Mouse (Mus musculus) lung, postnatal 36 days (tissue): ENCODE measurements around the gene Ado.

Experiments used
- DNase-seq: peaks from one replicate; pipeline ENCODE4 v3.0.0; 2022; ENCODE audit warnings: mixed read lengths

Gene Ado

DNA sequence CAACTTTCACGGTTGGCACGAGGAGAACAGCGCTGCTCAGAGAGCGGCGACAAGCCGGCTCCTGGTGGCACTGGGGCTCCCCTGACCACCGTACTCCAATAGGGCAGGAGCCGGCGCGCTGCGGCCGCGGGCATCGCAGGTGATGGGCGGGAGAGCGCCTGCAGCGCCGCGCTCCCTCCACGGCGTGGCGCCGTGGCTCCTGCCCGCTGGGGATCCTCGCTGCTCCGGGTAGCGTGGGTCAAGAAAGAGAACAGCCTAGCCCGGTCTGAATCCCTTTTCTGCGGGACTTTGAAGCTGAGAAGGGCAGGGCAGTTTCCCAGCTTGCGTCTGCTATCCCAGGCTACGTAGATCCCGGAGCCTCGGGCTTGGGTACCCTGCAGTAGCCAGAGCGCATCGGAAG lies 12.8 kb downstream of the Ado start:
- peak; percentile 83 for DNase-seq

DNA sequence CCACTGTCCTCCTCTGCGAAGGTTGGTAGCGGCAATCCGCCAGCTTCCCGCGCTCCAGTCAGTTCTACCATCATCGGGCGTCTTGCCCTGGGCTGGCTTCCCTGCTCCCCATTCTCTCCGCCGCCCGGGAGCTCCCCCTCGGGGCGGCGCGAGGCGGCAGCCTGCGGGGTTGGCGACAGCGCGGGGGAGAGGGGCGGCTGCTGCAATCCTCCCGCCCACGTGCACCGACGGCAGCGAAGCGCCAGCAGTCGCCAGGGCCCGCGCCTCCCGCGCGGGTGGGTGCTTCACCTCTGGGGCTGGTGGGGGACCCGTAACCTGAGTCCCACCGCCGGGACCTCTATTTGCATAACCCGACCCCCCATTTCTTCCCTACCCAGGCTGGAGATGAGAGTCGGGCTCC lies 13.5 kb downstream of the Ado start, which contains the start of gene Egr2:
Gene Egr2, plus strand, starts transcription at position 220 of the 400 bp plus-strand sequence.
- DNase-seq, result no peak

DNA sequence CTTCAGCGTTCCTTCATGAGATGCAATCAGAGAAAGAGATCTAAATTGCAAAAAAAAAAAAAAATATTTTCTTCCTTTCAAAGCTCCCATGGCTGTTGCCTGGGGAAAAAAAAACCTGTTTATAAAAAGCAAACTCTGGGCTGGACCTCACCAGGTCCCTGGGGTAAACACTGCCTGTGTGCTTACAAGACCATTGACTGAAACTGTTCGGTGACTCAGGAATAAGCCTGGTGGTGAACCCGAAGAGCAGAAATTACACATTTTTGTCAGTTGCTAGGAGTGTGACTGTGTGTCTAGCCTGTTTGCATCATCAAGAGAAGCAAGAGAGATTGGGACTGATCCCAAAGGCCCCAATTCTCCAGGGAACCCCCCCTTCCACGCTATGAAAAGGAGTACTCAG lies 19.0 kb downstream of the Ado start:
- DNase-seq, result no peak

DNA sequence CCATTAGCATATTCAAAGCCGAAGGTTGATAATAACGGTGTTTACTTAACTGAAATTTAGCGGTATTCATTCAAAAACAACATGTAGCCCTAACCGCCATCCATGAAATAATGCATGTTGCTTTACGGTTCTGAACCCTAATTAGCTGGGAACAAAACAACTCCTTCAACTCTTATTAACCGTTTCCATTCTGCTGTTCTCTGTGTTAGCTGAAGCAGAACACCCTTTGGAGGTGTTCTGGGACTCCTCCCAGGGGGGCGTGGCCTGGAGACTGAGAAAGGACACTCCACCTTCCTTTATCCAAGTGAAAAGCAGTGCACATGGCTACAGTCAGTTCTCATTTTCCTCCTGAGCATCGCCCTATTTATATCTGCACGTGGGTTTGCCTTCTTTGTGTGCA lies 22.3 kb downstream of the Ado start:
- DNase-seq, result no peak

DNA sequence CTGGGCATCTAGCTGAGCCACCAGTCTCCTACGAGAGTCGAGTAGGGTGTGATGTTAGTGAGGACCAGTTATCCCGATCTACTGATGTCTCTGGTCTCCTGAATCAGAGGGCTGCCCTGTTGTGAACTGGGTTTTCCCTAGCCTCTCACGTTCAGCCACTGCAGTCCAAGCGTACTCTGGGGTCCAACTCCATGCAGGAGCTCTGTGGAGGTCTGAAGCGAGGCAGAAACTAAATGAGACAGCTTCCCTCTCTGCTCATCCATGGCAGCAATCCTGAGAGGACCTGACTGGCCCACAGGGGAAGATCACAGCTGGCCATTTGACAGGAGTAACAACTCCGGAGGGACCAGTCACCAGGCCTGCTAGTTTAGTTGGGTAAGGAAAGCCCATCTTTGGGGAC lies 24.1 kb downstream of the Ado start:
- no peak for DNase-seq

DNA sequence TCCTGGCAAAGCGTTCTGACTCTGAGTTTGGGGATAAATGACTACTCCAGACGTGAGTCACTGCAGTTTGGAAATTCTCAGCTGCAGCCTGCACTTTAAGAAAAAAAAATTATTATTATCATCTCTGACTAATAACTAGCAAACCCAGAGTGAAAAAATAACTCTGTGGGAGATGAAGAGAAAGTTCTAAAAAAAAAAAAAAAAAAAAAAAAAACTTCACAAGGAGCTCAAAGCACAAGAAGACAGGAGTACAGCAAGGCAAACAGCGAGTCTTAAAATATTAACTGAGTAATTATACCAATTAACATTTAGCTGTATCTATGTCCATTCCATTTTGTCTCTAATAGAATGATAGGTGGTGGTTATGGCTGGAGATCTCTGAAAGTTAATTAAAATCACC lies 24.6 kb downstream of the Ado start:
- no peak for DNase-seq

DNA sequence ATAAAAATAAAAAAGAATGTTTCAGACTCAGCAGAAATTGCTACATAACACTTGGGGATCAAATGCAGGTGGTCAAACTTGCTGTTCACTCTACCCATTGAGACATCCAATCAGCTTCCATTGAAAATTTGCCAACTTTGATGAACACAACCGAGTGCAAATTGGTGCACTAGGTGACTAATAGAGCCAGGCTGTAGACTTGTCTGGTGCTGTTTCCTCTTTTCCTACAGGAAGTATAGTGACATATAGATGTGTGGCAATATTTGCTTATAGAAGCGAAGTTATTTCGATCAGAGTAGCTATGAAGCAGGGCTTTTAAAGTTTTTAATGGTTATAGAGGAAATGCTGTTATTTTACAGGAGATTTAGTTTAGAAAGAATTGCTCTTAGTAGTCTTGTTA lies 30.0 kb downstream of the Ado start:
- DNase-seq, result no peak

DNA sequence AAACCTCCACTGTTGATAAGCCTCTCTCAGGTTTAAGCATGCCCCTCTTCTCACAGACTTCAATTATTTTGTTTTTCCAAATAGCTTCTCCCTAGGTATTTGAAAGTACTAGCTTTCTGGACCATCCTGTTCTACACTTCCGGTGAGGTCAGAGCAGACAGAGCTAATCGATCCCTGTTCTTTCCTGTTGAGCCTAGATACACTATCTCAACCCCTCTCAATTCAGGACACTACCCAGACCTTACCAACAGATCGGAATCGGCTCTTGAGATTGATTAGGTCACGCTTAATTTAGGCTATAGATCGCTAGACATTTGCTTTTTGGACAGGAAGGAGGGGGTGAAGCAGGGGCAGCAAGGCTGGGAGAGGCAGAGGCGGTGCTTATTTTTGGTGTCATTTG lies 35.9 kb downstream of the Ado start:
- no peak for DNase-seq

DNA sequence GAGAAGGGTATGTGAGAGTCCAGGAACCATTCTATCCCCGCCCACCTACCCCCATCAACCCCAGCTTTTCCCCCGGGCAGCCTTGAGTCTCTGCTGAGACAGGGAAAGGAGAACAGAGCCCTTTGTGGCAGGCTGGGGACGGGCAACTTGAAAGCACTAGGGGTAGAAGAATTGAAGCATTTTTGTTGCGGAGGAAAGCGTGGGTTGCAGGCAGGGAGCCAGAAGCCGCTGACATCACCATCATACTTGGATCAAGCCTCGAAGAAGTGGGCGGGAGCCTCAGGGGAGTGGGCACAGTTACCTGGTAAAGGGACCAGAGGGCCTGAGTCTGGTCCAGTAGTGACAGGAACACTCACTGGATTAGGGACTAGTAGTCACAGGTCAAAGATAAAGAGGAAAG lies 36.5 kb downstream of the Ado start:
- DNase-seq, result no peak

DNA sequence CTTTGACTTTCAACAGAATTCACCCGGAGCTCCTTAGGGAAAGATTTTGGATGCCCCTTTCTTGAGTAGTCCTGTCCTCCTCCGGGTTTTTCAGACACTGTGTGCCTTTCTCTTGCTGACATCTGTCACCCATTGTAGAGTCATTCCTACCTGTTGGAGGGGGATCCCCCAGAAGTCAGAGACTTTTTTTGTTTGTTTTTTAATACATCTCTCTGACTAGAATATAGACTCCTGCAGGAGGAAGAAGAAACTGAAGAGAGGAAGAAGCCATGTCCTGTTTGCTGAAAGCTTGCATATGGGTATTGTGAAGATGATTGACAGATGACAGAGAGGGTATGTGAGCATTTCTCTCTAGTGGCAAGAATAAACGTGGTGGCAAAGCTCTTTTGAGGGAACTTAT lies 43.5 kb downstream of the Ado start:
- DNase-seq, result no peak

DNA sequence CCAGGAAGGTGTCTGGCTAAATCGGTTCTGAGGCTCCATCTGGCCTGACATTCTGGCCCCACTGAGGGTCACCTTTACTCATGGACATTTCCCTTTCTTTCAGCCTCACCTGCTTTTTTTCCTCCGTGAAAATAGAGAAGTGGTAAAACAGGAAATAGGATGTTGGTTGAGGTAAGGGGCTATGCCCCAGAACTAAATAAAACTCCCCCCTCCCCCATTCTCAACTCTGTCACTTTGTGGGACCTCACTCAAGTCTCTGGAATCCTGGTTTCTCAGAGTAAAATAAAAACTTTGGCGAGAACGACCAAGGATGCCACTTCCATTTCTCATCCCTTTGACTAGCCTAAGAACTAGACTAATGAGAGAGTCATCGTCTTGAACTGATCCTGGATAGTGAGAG lies 44.7 kb downstream of the Ado start:
- DNase-seq, result no peak

DNA sequence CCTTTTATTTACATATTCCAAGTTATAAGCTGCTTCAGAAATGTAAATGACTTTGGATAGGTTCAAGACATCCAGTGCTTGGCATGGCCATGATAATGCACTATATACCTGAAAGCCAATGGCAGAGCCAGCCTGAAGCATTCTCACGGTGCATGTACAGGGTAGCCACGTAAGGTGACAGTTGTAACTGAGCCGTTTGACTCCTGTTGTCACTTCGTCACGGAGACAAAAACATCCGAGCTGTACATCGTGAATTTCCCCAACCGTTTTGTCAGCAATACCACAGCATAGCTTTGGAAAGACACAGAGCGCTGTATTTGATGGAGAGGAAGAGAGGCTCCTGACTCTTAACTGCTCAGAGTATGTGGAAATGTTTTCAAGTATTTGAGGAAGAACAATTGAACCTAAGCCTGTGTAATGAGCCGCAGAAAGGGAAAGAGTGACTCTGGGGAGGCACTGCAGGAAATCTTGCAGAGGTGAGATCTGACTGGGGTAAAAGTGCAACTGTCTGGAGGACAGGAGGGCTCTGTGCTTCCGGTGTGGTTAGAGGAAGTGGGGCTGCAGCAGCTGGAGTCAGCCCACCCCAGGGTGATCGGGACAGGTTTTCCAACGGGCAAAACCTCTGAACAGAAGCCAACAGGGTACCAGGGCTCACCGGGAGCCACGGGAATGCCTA lies 45.3 kb downstream of the Ado start:
- DNase-seq, result peak; percentile 6

DNA sequence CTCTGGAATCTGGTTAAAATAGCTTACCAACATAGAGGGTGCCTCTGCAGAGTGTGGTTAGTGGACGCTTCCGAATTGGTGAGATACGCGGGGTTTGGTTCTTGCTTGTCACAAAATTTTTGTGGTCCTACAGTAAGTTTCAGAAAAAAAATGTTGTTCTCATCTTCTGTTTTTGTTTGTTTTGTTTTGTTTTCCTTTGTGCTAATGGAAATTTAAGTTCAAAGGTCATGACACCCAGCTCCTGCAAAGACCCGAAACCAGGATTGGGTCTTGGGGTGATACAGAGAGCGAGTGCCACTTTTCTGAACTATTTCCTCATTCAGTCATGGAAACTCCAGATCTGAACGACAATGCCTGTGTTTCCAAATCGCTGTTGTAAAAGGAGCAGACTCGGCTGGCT lies 50.8 kb downstream of the Ado start:
- DNase-seq, result no peak

DNA sequence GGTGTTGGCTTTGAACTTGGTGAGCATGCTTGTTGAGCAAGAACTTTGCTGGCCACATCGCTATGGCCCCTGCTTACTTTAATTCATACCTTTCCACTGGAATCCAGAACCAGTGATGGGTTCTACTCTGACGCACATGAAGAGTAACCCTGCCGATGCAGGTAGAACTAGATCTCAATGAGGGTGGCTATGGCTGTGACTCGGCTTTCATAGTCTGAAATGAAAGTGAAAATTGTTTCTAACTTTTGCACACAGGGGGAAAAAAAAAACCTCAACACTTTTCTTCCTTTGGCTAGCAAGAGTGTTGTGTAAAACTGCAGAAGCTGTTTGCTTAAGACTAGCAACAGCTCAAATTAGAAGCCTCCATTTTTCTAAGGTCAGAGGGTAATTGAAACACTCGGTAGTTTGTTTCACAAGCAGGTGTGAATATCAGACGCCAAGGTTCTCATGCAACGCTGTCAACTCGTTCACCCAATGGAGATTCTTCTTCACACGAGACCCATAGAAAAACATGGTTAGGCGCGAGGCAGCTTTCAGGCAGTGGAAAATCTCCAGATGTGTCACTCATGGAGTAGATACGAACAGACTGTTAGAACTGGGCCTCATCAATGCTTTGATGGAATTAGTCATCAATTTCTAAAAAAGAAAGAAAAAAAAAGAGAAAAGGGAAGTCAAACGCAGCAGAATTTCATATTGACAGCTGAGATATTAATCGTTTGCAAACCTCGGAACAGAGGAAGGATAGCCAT lies 51.4 kb downstream of the Ado start:
- DNase-seq, result no peak
